In genomic region chr8:87470834-87471602, GRCm38 (mm10) we compare ENCODE assay signal across 9 mouse cellular contexts. TPM values are rescaled to one million over a fixed set of nuclear protein-coding genes. Genes with fewer than 3 reads are reported as not detected.
DNase-seq lines count a peak whose midpoint lies in the region; ATAC-seq lines count a peak whose summit lies in the region.
"Had no signal": no experiment of that assay in that cellular context is flagged by ENCODE, and none has a peak within 500 bp of the region (broad histone marks: within the 10 kb centered on the region; RNA-seq: fewer than 3 reads in every experiment).

No protein-coding gene starts in this region.

- no peaks in the 10 kb centered on the region for H3K9me3 ChIP-seq in neural tube, embryonic 11.5 days (ENCODE audit: control insufficient read depth, low read length)
- no peaks in the 10 kb centered on the region for H3K9me3 ChIP-seq in limb, embryonic 11.5 days (ENCODE audit: control insufficient read depth, low read length)

- ATAC-seq in cerebellum, adult (ENCODE audit: insufficient number of reproducible peaks, low FRiP score, low TSS enrichment) = 0 out of 2 replicates have a peak, but pooled peaks have one; percentile 3
- no peak for ATAC-seq in neural tube, embryonic 11.5 days (ENCODE audit: insufficient read depth, low FRiP score, low TSS enrichment)
- no peak for ATAC-seq in limb, embryonic 11.5 days (ENCODE audit: insufficient number of reproducible peaks, low FRiP score, low TSS enrichment, low read depth)
- no peak for ATAC-seq in megakaryocyte-erythroid progenitor cell, adult 5-6 weeks (replicated peaks; ENCODE audit: low FRiP score, low TSS enrichment, poor library complexity, severe bottlenecking)

- WGBS in neural tube, embryonic 11.5 days = 2% methylated on average over 32 of the region's 32 CpGs
- under 1% methylated on average over 32 of the region's 32 CpGs for WGBS in limb, embryonic 11.5 days

- no peak overlapping the region for H3K27ac ChIP-seq in neural tube, embryonic 11.5 days (ENCODE audit: low read depth, low read length)
- no peak overlapping the region for H3K27ac ChIP-seq in limb, embryonic 11.5 days (replicated peaks; ENCODE audit: low read depth, low read length)

- DNase-seq in cerebellum, postnatal 4 days (ENCODE audit: low spot score in 2 of 2) = no peak
- no peak for DNase-seq in neural tube, embryonic 11.5 days (ENCODE audit: low spot score)
- no peak for DNase-seq in neural tube, embryonic 10.5 days (ENCODE audit: extremely low spot score, low spot score)
- no peak for DNase-seq in limb, embryonic 11.5 days (ENCODE audit: low spot score)
- no peak for DNase-seq in c-Kit-positive CD71-positive TER-119-positive erythroid progenitor cells, embryonic 14.5 days (ENCODE audit: low spot score)
- no peak for DNase-seq in left cerebral cortex, postnatal 10 days (ENCODE audit: extremely low spot score in 1 of 2, low spot score in 2 of 2)

- H3K27me3 ChIP-seq in neural tube, embryonic 11.5 days (ENCODE audit: control insufficient read depth, insufficient read depth, low read length) = peaks cover 74% of the 10 kb centered on the region
- H3K27me3 ChIP-seq in limb, embryonic 11.5 days (ENCODE audit: control insufficient read depth, insufficient read depth, low read length) = peaks cover 76% of the 10 kb centered on the region

- peak overlapping the region; percentile 56 for H3K4me3 ChIP-seq in neural tube, embryonic 11.5 days (ENCODE audit: low read depth, low read length)
- peak overlapping the region; percentile 48 for H3K4me3 ChIP-seq in limb, embryonic 11.5 days (ENCODE audit: low read depth, low read length)

- H3K9ac ChIP-seq in neural tube, embryonic 11.5 days (ENCODE audit: low read length) = peak overlapping the region; percentile 22; the same call in 1 of the 2 replicates
- H3K9ac ChIP-seq in limb, embryonic 11.5 days (ENCODE audit: low read length) = no peak overlapping the region; the same call in 1 of the 2 replicates

- no peaks in the 10 kb centered on the region for H3K36me3 ChIP-seq in neural tube, embryonic 11.5 days (ENCODE audit: control insufficient read depth, insufficient read depth, low read length)
- H3K36me3 ChIP-seq in limb, embryonic 11.5 days (ENCODE audit: control insufficient read depth, insufficient read depth, low read length) = no peaks in the 10 kb centered on the region

- H3K4me2 ChIP-seq in neural tube, embryonic 11.5 days (ENCODE audit: low read depth) = peak overlapping the region; percentile 94
- H3K4me2 ChIP-seq in limb, embryonic 11.5 days (ENCODE audit: low read depth, severe bottlenecking) = peak overlapping the region; percentile 98

- intact Hi-C loops in left cerebral cortex, postnatal 10 days (cut with DNase I) = loop anchor here (5.0 to 10.0 kb wide), 2 partner anchors 64 to 539 kb away; no protein-coding TSS in a partner anchor

- peaks cover 15% of the 10 kb centered on the region for H3K4me1 ChIP-seq in neural tube, embryonic 11.5 days (ENCODE audit: control insufficient read depth, insufficient read depth, low read length)
- peaks cover 27% of the 10 kb centered on the region for H3K4me1 ChIP-seq in limb, embryonic 11.5 days (ENCODE audit: control insufficient read depth, insufficient read depth, low read length)

RNA-seq across cellular contexts. Expression of gene Cbln1, which starts 1.4 kb away (rescaled TPM):
- 5.2 TPM in 2 replicates for polyA plus RNA-seq in neural tube, embryonic 11.5 days (2014; fragmentation: Nextera tagmentation; extraction: Ambion mirVana)
- polyA plus RNA-seq in limb, embryonic 11.5 days (2014; fragmentation: Nextera tagmentation; extraction: Ambion mirVana) = 4.8 and 5.9 TPM in 2 replicates
- total RNA-seq in megakaryocyte-erythroid progenitor cell, adult 5-6 weeks (2014; fragmentation: Nextera tagmentation) = not detected in 2 replicates
- total RNA-seq in megakaryocyte-erythroid progenitor cell, adult 5-6 weeks (2017) = not detected in 2 replicates
- 10 to 100 TPM; 25.4 to 29.3 TPM for total RNA-seq in left cerebral cortex, postnatal 10 days (2021)
- total RNA-seq: liver, adult 2 months had no signal
- polyA plus RNA-seq: liver, adult 2 months had no signal

Comparison
In these comparisons a context has a peak if more than half of its experiments do, and no peak if none do; other contexts are left out.
1. RNA of gene Cbln1, which starts 1.4 kb away (total RNA-seq): 25.4 to 29.3 TPM in left cerebral cortex, postnatal 10 days; not detected in megakaryocyte-erythroid progenitor cell, adult 5-6 weeks; every median in the first group is over 10 times any median in the second.